Mouse (Mus musculus) ES-Bruce4 (cell line): ENCODE measurements around the gene Srgap1.

ENCODE experiments used
- CTCF ChIP-seq: IDR thresholded peaks from one replicate; pipeline ENCODE4 v1.8.1; 2011; ENCODE audit warnings: low read depth, low read length
- EP300 ChIP-seq: IDR thresholded peaks from 2 replicates; pipeline ENCODE4 v1.6.1; 2011; ENCODE audit warnings: low read depth, low read length; ENCODE audit not compliant: insufficient read depth
- POLR2A ChIP-seq: IDR thresholded peaks from one replicate; pipeline ENCODE4 v1.8.1; 2011; ENCODE audit warnings: low read length; ENCODE audit not compliant: insufficient read depth

- TF ChIP-seq CTCF (no peak), POLR2A (no peak), EP300 (no peak)
These were observed 239.3 kb downstream of the Srgap1 start for GRCm38 (mm10) chr10:121807771-121808170.
